Mouse (Mus musculus) erythroblast, embryonic 14.5 days (primary cell): ENCODE measurements at regions not wholly inside any gene's neighbourhood (a gene's known extent, or its start where the extent isn't known, plus 50 kb on each side); places are given as distances from the start of the nearest gene placed in this dataset.
"Not testable (repeated sequence)": the region's sequence is repeated elsewhere in the genome, so short reads cannot be mapped to it uniquely, and the experiment has no call there.

Experiments used
- H3K27me3 ChIP-seq: 2 replicates; pipeline ENCODE4 v1.6.1; 2012; ENCODE audit warnings: inconsistent platforms; ENCODE audit not compliant: control insufficient read depth
- H3K36me3 ChIP-seq: 2 replicates; pipeline ENCODE4 v1.6.1; 2012; ENCODE audit warnings: mild to moderate bottlenecking, inconsistent platforms; ENCODE audit not compliant: control insufficient read depth
- H3K4me1 ChIP-seq: 2 replicates; pipeline ENCODE4 v1.6.1; 2012; ENCODE audit warnings: inconsistent platforms; ENCODE audit not compliant: control insufficient read depth
- H3K4me3 ChIP-seq: replicated peaks from 2 replicates; pipeline ENCODE3; 2012; ENCODE audit warnings: moderate library complexity, mild to moderate bottlenecking, inconsistent platforms
- H3K9me3 ChIP-seq: 2 replicates; pipeline ENCODE4 v1.6.1; 2012; ENCODE audit warnings: low read length, inconsistent platforms, mixed read lengths; ENCODE audit not compliant: control insufficient read depth
- GATA1 ChIP-seq: IDR thresholded peaks from 2 replicates; pipeline ENCODE4 v1.6.1; 2012; ENCODE audit warnings: low read length, inconsistent platforms, mixed read lengths
- TAL1 ChIP-seq: IDR thresholded peaks from 3 replicates; pipeline ENCODE4 v1.6.1; 2012; ENCODE audit warnings: low read length, inconsistent platforms, mixed read lengths

- H3K4me3 ChIP-seq: no peak overlapping the region
- no peaks in the 10 kb centered on the region for H3K27me3 ChIP-seq
- H3K4me1 ChIP-seq: no peaks in the 10 kb centered on the region
- no peaks in the 10 kb centered on the region for H3K36me3 ChIP-seq
- peaks cover 10% of the 10 kb centered on the region for H3K9me3 ChIP-seq
- no peak for TF ChIP-seq TAL1
- TF ChIP-seq GATA1: no peak
These were observed 107.8 kb upstream of the Ipo5 start for GRCm38 (mm10) chr14:120803191-120803590.

DNA sequence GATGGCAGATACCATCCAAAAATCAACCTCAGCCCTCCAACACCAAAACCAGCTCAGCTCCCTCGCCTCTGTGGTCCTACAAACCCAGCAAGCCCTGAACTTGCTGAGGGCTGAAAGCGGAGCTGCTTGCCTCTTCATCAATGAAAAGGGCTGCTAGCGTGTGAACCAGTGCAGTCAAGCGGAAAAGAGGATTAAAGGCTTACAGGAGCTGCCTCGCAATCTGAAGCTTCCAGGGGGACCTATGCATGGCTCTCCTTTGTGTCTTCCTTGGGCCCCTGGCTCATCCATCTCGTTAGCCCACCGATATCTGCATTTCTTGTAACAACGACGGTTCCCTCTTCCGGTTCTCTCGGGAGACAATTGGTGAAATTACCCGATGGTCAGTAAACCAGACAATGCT is 107.3 kb upstream of the Ipo5 start:
- H3K27me3 ChIP-seq: no peaks in the 10 kb centered on the region
- peaks cover 6% of the 10 kb centered on the region for H3K9me3 ChIP-seq
- no peaks in the 10 kb centered on the region for H3K36me3 ChIP-seq
- TF ChIP-seq GATA1 (no peak), TAL1 (no peak)
- H3K4me1 ChIP-seq: no peaks in the 10 kb centered on the region
- H3K4me3 ChIP-seq: no peak overlapping the region

- Histone ChIP-seq H3K9me3 (peaks cover 2% of the 10 kb centered on the region), H3K36me3 (no peaks in the 10 kb centered on the region)
- TF ChIP-seq TAL1: no peak
- TF ChIP-seq GATA1: no peak
These were observed 106.7 kb upstream of the Ipo5 start for GRCm38 (mm10) chr14:120804183-120804848.

DNA sequence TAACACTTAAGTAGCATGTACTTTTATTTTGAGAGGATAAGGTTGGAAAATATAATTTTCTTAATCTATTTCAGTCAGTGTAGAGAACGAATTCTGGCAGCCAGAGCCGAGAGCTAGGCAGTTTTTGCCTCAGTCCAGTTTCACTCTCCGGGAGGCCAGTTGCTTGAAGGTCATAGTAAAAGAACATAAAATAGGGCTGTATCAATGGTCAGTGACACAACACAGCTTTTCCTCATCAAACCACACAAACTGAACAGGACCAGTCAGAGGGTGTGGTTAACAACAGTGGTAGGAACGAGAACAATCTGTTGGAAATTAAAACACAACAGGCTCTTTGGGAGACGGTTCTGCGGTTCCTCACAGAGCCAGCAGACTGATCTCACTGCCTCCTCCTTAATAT is 105.9 kb upstream of the Ipo5 start:
- Histone ChIP-seq H3K27me3 (no peaks in the 10 kb centered on the region), H3K4me1 (no peaks in the 10 kb centered on the region), H3K9me3 (peaks cover 9% of the 10 kb centered on the region), H3K4me3 (no peak overlapping the region), H3K36me3 (no peaks in the 10 kb centered on the region)
- TF ChIP-seq GATA1: no peak
- TF ChIP-seq TAL1: no peak

More at GRCm38 (mm10) chr14:120804183-120804848, 106.7 kb upstream of the Ipo5 start:
- no peaks in the 10 kb centered on the region for H3K4me1 ChIP-seq
- no peak overlapping the region for H3K4me3 ChIP-seq
- no peaks in the 10 kb centered on the region for H3K27me3 ChIP-seq

DNA sequence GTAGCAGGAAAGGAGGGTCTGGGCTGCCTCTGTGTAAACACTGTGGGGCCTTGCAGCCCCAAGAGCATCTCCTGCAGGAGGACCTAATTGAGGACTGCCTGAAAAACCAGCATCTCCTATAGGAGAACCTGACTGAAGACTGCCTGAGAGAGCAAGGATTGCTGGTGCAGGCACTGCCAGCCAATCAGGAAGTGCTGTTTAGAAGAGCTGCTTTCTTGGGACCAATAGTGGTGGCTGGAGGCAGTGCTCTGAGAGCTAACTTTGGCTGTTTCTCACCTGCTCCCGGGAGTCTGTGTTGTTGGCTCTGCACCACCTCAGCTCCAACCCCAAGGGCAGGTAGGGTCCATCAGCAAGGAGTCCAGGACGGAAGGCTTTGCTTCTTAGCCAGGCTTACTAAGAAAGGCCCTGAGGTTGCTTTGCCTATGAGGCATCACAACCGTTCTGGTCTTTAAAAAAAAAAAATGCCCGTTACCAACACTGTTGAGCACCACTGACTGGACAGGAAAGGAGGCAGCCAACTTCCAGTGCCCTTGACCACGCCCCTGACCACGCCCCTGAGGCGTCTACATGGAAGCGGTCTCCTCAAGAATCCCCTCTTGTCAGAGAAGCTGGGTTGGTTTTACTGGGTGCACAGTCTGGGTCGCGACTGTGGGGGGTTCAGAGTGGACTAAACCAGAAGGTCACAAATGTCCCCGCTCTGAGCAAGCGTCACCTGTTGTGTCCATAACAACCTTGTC is 105.0 kb upstream of the Ipo5 start:
- not testable (repeated sequence) for H3K4me1 ChIP-seq, H3K36me3 ChIP-seq, H3K4me3 ChIP-seq, H3K27me3 ChIP-seq
- H3K9me3 ChIP-seq: peaks cover 13% of the 10 kb centered on the region

- Histone ChIP-seq H3K27me3 (no peaks in the 10 kb centered on the region), H3K4me3 (no peak overlapping the region), H3K9me3 (peaks cover 13% of the 10 kb centered on the region), H3K36me3 (no peaks in the 10 kb centered on the region), H3K4me1 (no peaks in the 10 kb centered on the region)
- TF ChIP-seq TAL1: no peak
These were observed 104.5 kb upstream of the Ipo5 start for GRCm38 (mm10) chr14:120806553-120806893.

GRCm38 (mm10) chr14:120809321-120809720 is 101.7 kb upstream of the Ipo5 start:
- no peak for TF ChIP-seq GATA1
- TF ChIP-seq TAL1: no peak
- no peaks in the 10 kb centered on the region for H3K36me3 ChIP-seq
- no peaks in the 10 kb centered on the region for H3K27me3 ChIP-seq
- H3K9me3 ChIP-seq: peaks cover 22% of the 10 kb centered on the region
- H3K4me3 ChIP-seq: no peak overlapping the region
- no peaks in the 10 kb centered on the region for H3K4me1 ChIP-seq

- H3K9me3 ChIP-seq: peaks cover 25% of the 10 kb centered on the region
These were observed 97.1 kb upstream of the Ipo5 start for GRCm38 (mm10) chr14:120813938-120814337.

DNA sequence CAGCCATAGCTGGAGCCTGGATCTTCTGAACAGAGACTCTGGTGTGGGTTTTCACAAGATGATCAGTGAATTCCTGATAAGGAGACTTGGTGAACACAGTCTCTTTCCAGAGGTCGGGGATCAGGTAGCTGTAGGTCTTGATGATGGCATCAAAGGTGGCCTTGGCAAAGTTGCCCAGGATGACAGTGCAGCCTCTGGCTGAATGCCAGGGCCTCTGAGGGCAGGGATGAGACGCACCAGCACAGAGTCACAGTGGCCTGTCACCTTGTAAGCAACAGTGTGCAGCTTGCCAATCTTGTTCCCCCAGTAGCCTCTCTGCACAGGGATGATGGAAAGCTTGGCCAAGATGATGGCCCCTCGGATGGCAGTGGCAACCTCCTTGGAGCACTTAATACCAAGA is 95.9 kb upstream of the Ipo5 start:
- H3K9me3 ChIP-seq: peaks cover 17% of the 10 kb centered on the region
- not testable (repeated sequence) for H3K27me3 ChIP-seq, H3K4me3 ChIP-seq, H3K36me3 ChIP-seq, H3K4me1 ChIP-seq

More at GRCm38 (mm10) chr14:120813938-120814337, 97.1 kb upstream of the Ipo5 start:
- no peak overlapping the region for H3K4me3 ChIP-seq
- no peaks in the 10 kb centered on the region for H3K27me3 ChIP-seq
- H3K36me3 ChIP-seq: no peaks in the 10 kb centered on the region
- TF ChIP-seq TAL1 (no peak), GATA1 (no peak)
- H3K4me1 ChIP-seq: no peaks in the 10 kb centered on the region

DNA sequence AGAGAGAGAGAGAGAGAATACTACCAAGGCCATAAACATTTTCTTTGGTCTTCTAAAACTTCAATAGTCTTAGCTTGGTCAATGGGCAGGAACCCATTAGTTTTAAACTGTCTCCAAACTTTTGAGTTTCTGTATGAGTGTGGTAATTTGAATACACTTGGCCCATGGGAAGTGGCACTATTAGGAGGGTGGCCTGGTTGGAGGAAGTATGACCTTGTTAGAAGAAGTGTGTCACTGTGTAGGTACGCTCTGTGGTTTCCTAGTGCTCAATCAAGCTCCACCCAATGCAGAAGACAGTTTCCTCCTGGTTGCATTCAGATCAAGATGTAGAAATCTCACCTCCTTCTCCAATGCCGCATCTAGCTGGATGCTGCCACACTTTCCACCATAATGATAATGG is 94.5 kb upstream of the Ipo5 start:
- Histone ChIP-seq H3K4me3 (no peak overlapping the region), H3K4me1 (no peaks in the 10 kb centered on the region), H3K9me3 (peaks cover 12% of the 10 kb centered on the region), H3K27me3 (no peaks in the 10 kb centered on the region), H3K36me3 (no peaks in the 10 kb centered on the region)
- TF ChIP-seq TAL1 (no peak), GATA1 (no peak)
